Mouse (Mus musculus) forebrain, embryonic 14.5 days (tissue): ENCODE data around the gene Gdf3. TPM values are rescaled to one million over a fixed set of nuclear protein-coding genes. Genes with fewer than 3 reads are reported as not detected.
A peak's percentile ranks its signal among the peaks of the same experiment; 100 is the strongest.
"Not testable (repeated sequence)": the region's sequence is repeated elsewhere in the genome, so short reads cannot be mapped to it uniquely, and the experiment has no call there.

Source experiments
- ATAC-seq: fragments of 200-750 bp; cut with Nextera tagmentation; 2 replicates; pipeline ENCODE4 v1.8.0; 2017; ENCODE audit warnings: mild to moderate bottlenecking, moderate library complexity
- DNase-seq: peaks from one replicate; pipeline ENCODE4 v3.0.0-alpha.2; 2015; ENCODE audit warnings: low spot score
- H3K27ac ChIP-seq: fragments of 300-500 bp; sonication (generic); 2 replicates; pipeline ENCODE4 v1.5.1; 2014; ENCODE audit warnings: low read depth, mild to moderate bottlenecking, control low read depth, low read length, moderate library complexity
- H3K27me3 ChIP-seq: fragments of 300-500 bp; sonication (generic); replicated peaks from 2 replicates; pipeline ENCODE4 v1.6.1; 2014; ENCODE audit warnings: low read length, control low read depth, mixed read lengths; ENCODE audit not compliant: control insufficient read depth, insufficient read depth
- H3K36me3 ChIP-seq: fragments of 300-500 bp; sonication (generic); 2 replicates; pipeline ENCODE4 v1.6.1; 2014; ENCODE audit warnings: low read length, control low read depth; ENCODE audit not compliant: control insufficient read depth, insufficient read depth
- H3K4me1 ChIP-seq: fragments of 300-500 bp; sonication (generic); 2 replicates; pipeline ENCODE4 v1.6.1; 2014; ENCODE audit warnings: antibody characterized with exemption, low read length, control low read depth; ENCODE audit not compliant: control insufficient read depth, insufficient read depth
- H3K4me2 ChIP-seq: fragments of 300-500 bp; sonication (generic); 2 replicates; pipeline ENCODE4 v1.6.1; 2014; ENCODE audit warnings: mild to moderate bottlenecking, control low read depth, low read length
- H3K4me3 ChIP-seq: fragments of 300-500 bp; sonication (generic); 2 replicates; pipeline ENCODE4 v1.5.1; 2014; ENCODE audit warnings: low read depth, low read length, control low read depth
- H3K9ac ChIP-seq: fragments of 300-500 bp; sonication (generic); 2 replicates; pipeline ENCODE4 v1.6.1; 2014; ENCODE audit warnings: mild to moderate bottlenecking, low read length, control low read depth, moderate library complexity
- H3K9me3 ChIP-seq: fragments of 300-500 bp; sonication (generic); replicated peaks from 2 replicates; pipeline ENCODE4 v1.6.1; 2016; ENCODE audit warnings: low read length, control low read depth, mixed read lengths; ENCODE audit not compliant: control insufficient read depth
- WGBS: fragments of 180-500 bp; shearing (Covaris S2); extraction: QIAGEN DNeasy Blood & Tissue Kit; methylation state at CpG from one replicate; pipeline ENCODE4 v1.1.7; 2014; 5-methylcytosine and 5-hydroxymethylcytosine counted together
- polyA plus RNA-seq: library from polyadenylated mRNA; unstranded; fragments of >200 nt; fragmentation: Nextera tagmentation; extraction: Ambion mirVana; gene quantifications from 2 replicates; pipeline ENCODE4 v1.2.1, GENCODE M21; 2014

Gdf3 gene
- polyA plus RNA-seq: not detected in 2 replicates

GRCm38 (mm10) chr6:122609771-122610170 lies at the start of gene Gdf3:
Gene Gdf3, minus strand, starts transcription at chr6:122610087.
- H3K4me2 ChIP-seq: no peak within 1 kb of the TSS
- no peak for DNase-seq
- H3K9me3 ChIP-seq: no peaks in the 10 kb centered on the region
- 69% methylated on average over 14 of the region's 14 CpGs for WGBS
- H3K9ac ChIP-seq: no peak within 1 kb of the TSS
- H3K27ac ChIP-seq: no peak within 1 kb of the TSS
- no peaks in the 10 kb centered on the region for H3K4me1 ChIP-seq
- no peak within 1 kb of the TSS for H3K4me3 ChIP-seq
- ATAC-seq: no peak
- no peaks in the 10 kb centered on the region for H3K27me3 ChIP-seq
- H3K36me3 ChIP-seq: no peaks in the 10 kb centered on the region

GRCm38 (mm10) chr6:122659567-122659966 lies 49.7 kb upstream of the Gdf3 start:
- Histone ChIP-seq H3K4me3 (no peak overlapping the region), H3K27ac (no peak overlapping the region), H3K27me3 (no peaks in the 10 kb centered on the region), H3K36me3 (no peaks in the 10 kb centered on the region), H3K9me3 (no peaks in the 10 kb centered on the region), H3K4me1 (peaks cover 3% of the 10 kb centered on the region; the same call in 1 of the 2 replicates), H3K9ac (no peak overlapping the region), H3K4me2 (no peak overlapping the region)
- no peak for ATAC-seq
- 15% methylated on average over 7 of the region's 7 CpGs for WGBS
- peak; percentile 40 for DNase-seq

DNA sequence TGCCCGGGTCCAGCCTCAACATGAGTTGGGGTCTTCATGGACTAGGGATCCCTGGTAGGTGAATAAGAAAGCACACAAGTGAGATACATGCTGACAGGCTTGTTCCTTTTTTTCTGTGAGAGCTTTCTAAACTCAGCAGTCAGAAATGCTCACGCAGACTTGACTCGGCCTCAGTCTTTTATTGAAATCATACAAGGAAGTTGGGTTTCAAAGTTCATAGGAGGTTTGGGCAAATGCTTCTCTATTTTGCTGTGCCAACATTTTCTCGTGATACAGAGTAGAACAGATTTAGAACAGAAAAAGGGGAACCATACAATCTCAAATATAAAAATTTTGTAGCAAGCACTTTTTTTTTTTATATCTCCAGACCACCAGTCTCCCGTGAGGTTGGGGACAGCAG lies 47.7 kb upstream of the Gdf3 start:
- DNase-seq (no peak), ATAC-seq (no peak)
- H3K4me1 ChIP-seq: no peaks in the 10 kb centered on the region
- WGBS: 93% methylated on average over 5 of the region's 5 CpGs
- no peaks in the 10 kb centered on the region for H3K9me3 ChIP-seq
- no peak overlapping the region for H3K4me3 ChIP-seq
- H3K9ac ChIP-seq: no peak overlapping the region
- no peaks in the 10 kb centered on the region for H3K27me3 ChIP-seq
- no peak overlapping the region for H3K4me2 ChIP-seq
- no peaks in the 10 kb centered on the region for H3K36me3 ChIP-seq
- H3K27ac ChIP-seq: no peak overlapping the region

DNA sequence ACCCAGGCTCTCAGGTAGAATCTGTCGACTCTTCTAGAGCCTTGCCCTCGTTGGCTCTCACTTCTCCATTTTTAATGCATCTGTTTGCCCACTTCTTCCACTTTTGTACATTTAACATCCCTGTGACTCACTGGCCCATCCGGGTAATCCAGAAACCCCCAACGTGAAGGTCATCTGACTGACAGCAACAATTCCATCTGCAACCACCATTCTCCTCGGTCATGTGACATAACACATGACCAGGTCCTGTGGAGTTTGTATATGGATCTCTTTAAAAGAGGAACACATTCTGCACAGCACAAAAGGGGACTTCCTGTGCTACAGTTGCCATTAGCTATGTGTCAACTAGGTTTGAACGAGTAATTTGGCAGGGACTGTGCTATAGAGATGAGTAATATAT lies 44.4 kb upstream of the Gdf3 start:
- 85% methylated on average over 6 of the region's 6 CpGs for WGBS
- Histone ChIP-seq H3K9ac (no peak overlapping the region), H3K27ac (no peak overlapping the region), H3K4me3 (no peak overlapping the region), H3K27me3 (no peaks in the 10 kb centered on the region), H3K4me2 (no peak overlapping the region), H3K36me3 (no peaks in the 10 kb centered on the region), H3K4me1 (no peaks in the 10 kb centered on the region), H3K9me3 (no peaks in the 10 kb centered on the region)
- ATAC-seq (no peak), DNase-seq (no peak)

GRCm38 (mm10) chr6:122650398-122650980 lies 40.6 kb upstream of the Gdf3 start:
- H3K27ac ChIP-seq: no peak overlapping the region
- no peak for ATAC-seq
- no peak overlapping the region for H3K4me2 ChIP-seq
- 68% methylated on average over 5 of the region's 5 CpGs for WGBS
- no peaks in the 10 kb centered on the region for H3K4me1 ChIP-seq
- H3K36me3 ChIP-seq: no peaks in the 10 kb centered on the region
- no peak for DNase-seq
- H3K9ac ChIP-seq: no peak overlapping the region
- no peaks in the 10 kb centered on the region for H3K9me3 ChIP-seq
- no peaks in the 10 kb centered on the region for H3K27me3 ChIP-seq
- no peak overlapping the region for H3K4me3 ChIP-seq

GRCm38 (mm10) chr6:122649903-122650302 lies 40.0 kb upstream of the Gdf3 start:
- Histone ChIP-seq H3K36me3 (no peaks in the 10 kb centered on the region), H3K4me2 (no peak overlapping the region), H3K27ac (no peak overlapping the region), H3K4me1 (no peaks in the 10 kb centered on the region), H3K9me3 (no peaks in the 10 kb centered on the region), H3K27me3 (no peaks in the 10 kb centered on the region), H3K4me3 (no peak overlapping the region), H3K9ac (no peak overlapping the region)
- ATAC-seq (no peak), DNase-seq (no peak)
- WGBS: 78% methylated on average over 3 of the region's 3 CpGs

GRCm38 (mm10) chr6:122644196-122644595 lies 34.3 kb upstream of the Gdf3 start:
- not testable (repeated sequence) for H3K4me2 ChIP-seq, ATAC-seq
- WGBS: 95% methylated on average over 19 of the region's 21 CpGs

DNA sequence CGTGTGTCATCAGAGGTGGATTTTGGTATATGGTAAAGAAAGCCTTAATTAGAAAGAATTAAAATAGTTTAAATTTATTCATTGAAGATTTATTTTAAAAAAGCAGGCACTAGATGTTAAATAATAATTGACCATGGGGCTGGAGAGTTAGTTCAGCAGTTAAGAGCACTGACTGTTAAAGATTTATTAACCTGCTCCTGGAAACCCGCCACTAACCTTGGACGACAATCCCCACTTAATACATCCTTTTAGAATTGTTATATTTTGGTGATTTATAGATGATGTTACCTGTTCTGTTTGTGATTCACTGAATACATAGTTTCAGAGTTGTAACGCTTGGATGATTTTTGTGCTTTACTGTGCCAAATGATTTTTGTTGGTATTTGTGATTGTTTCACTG lies 27.7 kb upstream of the Gdf3 start:
- H3K27ac ChIP-seq, H3K27me3 ChIP-seq, H3K36me3 ChIP-seq, DNase-seq, ATAC-seq, H3K4me1 ChIP-seq, H3K9me3 ChIP-seq, H3K4me2 ChIP-seq, H3K4me3 ChIP-seq, H3K9ac ChIP-seq: not testable (repeated sequence)
- WGBS: 91% methylated on average over 4 of the region's 4 CpGs

More at GRCm38 (mm10) chr6:122644196-122644595, 34.3 kb upstream of the Gdf3 start:
- H3K9ac ChIP-seq, H3K36me3 ChIP-seq, H3K4me3 ChIP-seq, DNase-seq, H3K27ac ChIP-seq, H3K4me1 ChIP-seq, H3K9me3 ChIP-seq, H3K27me3 ChIP-seq: not testable (repeated sequence)

- H3K4me3 ChIP-seq: no peak overlapping the region
- H3K27ac ChIP-seq: no peak overlapping the region
- no peak overlapping the region for H3K4me2 ChIP-seq
- no peaks in the 10 kb centered on the region for H3K36me3 ChIP-seq
- DNase-seq: no peak
- H3K27me3 ChIP-seq: no peaks in the 10 kb centered on the region
- no peak for ATAC-seq
- H3K9ac ChIP-seq: no peak overlapping the region
- H3K9me3 ChIP-seq: no peaks in the 10 kb centered on the region
- H3K4me1 ChIP-seq: no peaks in the 10 kb centered on the region
- WGBS: 80% methylated on average over 3 of the region's 3 CpGs
Measured at GRCm38 (mm10) chr6:122636666-122637065, 26.8 kb upstream of the Gdf3 start.
